Mouse (Mus musculus) cerebellum, adult 18-20 months (tissue): ENCODE results near the gene Ankrd63.
"Not testable (repeated sequence)": the region's sequence is repeated elsewhere in the genome, so short reads cannot be mapped to it uniquely, and the experiment has no call there.

ENCODE experiments used
- DNase-seq, 2 experiments: peaks; one replicate each; pipeline ENCODE4 v3.0.0; 2021

The Ankrd63 gene

DNA sequence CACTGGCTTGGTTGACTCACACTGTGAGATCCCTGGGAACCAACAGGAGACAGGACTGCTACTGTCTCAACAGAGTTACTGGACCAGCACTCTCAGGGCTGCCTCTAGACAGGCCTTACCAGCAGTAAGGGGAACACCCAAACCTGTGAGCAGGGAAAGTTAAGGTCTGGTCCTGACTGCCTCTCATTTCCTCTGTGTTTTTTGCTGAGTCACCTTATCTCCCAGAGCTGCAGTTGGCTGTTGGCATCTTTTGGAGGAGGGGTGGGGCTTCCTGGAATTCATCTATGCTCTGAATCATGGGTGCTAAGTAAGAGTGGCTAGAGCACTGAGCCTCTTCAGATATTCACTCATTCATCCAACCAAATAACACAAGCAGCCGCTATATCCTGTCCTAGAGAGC lies 44.7 kb downstream of the Ankrd63 start:
- no peak for DNase-seq

GRCm38 (mm10) chr2:118658457-118658856 lies 45.3 kb downstream of the Ankrd63 start:
- no peak for DNase-seq

DNA sequence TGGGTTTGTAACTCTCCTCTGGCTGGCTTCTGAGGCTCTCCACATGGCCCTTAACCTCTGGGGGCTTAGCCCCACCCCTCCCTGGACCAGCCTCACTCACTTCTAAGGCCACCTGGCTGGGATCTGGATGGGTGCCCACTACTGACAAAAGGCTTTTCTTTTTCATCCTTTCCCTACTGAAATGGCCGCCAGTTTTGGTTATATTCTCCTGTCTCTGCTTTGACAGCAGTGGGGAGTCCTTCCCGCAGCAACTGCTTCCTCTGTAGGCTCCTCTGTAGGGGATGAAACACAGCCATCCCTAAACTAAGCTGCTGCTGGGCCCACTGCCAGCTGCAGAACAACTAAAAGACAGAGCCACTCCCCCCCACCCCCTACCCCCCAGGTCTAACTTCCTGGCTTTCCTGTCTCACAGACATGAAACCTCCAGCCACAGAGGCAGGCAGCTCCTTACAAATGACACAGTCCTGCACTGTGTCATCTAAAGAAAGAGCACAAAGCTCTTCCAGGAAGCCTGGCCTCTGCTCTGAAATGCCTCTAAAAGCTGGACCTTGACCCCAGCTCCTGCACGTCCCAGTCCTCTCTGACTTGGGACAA lies 47.0 kb downstream of the Ankrd63 start:
- no peak for DNase-seq

DNA sequence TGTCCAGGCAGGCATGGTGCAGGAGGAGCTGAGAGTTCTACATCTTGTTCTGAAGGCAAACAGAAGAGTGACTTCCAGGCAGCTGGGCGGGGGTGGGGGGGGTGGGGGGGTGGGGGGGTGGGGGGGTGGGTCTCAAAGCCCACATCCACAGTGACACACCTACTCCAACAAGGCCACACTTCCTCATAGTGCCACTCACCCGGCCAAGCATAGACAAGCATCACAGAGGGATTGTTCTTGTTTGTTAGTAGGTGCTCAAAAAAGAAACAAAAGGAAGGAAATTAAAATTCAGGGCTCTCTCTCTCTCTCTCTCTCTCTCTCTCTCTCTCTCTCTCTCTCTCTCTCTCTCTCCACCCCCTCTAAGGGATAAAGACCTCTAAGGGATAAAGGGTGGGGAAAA lies 53.1 kb downstream of the Ankrd63 start:
- DNase-seq: not testable (repeated sequence)
